Mouse (Mus musculus): ENCODE measurements around the gene Uts2b. TPM values are rescaled to one million over a fixed set of nuclear protein-coding genes. Genes with fewer than 3 reads are reported as not detected.

Uts2b gene
- total RNA-seq (2021): not detected
- long read RNA-seq, experiment 1: 0 reads
- long read RNA-seq, experiment 2: 0 reads

DNA sequence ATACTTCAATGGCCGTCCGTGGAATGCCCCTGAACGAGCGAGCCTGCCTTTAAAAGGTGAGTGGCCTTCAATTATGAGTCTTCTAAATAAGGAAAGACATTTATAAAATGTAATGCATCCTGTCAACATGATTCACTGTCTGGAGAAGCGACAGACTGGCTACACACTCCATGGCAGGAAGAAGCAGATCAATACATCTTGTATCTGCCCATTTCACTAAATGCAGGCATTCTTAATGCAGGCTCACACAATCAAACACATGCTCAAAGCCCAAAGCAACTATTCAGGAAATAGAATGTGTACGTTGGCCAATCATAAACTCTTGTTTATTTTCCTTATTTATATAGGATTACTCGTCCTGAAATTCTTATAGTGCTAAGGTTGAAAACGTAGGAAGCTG, at the start of gene Uts2b:
TSS of gene Uts2b (minus strand) at position 49 of the 400 bp plus-strand sequence.
- intact Hi-C loops (cut with DNase I): no loop called here
- DNase-seq: no peak

DNA sequence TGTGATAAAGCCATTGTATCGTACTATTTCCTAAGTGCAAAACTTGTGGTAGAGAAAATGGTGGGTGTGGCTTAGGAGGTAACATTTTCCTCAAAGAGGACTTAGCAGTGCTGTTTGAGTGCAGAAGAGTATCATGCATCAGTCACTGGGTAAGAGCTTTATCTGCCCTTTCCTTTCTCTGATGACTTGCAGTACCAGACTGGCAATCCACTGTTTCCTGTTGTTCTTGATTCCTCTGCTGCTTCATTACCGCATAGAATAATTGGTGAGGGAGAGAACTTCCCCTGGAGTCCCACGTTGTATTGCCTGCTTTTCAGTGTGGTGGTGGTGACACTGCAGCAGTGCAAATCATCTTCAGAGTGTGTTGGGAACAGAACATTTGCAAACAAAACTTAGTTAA, 47.6 kb upstream of the Uts2b start:
- no peak for DNase-seq
- intact Hi-C loops (cut with DNase I): no loop called here

DNA sequence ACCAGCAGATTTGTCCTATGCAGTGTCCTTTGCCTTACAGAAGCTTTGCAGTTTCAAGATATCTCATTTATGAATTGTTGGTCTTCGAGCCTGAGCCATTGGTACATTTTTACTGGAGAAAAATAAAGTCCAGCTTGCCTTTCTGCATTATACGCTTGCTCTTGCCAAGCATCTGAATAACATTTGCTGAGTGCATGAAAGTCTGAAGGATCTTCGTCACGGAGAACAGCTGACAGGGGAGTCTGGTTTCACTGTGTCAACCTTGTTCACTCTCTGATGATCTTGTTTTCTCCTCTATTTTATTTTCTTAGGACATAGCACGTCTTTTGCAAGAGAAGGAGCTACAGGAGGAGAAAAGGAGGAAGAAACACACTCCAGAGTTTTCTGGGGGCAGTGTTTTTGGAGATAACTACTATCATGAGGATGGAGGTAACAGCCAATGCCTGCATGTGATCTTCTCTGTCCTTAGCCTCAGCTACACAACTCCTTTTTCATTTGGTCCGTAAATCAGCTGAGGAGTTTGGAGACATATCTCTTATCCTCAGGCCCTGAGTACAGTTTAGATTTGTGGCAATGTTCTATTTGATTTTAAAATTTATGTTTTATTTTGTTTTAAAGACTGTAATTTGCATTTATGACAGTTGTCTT, 47.0 kb upstream of the Uts2b start:
- intact Hi-C loops (cut with DNase I): no loop called here
- DNase-seq: no peak

DNA sequence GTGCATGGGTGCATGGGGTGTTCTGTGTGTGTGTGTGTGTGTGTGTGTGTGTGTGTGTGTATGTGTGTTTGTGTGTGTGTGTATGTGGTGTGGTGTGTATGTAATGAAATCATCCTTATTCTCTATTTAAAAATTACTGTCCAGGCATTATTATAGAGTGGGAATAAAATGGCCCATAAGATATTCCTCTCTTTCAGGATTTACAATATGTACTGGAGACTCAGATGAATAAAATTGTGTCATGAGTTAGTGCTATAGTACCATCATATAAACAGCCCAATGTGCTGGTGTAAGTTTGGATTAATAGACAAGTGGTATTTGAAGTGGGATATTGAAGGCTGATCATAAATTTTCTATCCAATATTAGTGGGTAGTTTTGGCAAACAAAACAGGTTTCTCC, 34.1 kb upstream of the Uts2b start:
- intact Hi-C loops (cut with DNase I): no loop called here
- DNase-seq: no peak

DNA sequence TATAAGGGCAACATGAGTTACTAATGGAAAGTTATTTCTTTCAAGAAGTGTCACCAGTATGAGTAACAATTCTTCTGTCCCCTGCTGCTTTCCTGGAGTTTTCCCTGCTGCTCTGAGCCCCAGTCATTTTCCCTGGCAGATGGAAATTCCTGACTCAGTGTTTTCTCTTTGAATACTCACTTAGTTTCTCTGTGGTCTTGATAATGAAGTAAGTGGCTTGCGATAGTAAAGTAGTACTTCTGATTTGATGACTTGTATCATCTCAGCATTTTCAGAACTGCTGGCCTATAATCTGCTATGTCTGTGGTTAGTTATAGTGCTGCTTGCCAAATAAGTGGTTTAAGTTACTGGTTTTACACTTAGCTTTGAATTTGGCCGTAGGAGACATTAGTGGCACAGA, 31.5 kb upstream of the Uts2b start:
- intact Hi-C loops (cut with DNase I): no loop called here
- no peak for DNase-seq

DNA sequence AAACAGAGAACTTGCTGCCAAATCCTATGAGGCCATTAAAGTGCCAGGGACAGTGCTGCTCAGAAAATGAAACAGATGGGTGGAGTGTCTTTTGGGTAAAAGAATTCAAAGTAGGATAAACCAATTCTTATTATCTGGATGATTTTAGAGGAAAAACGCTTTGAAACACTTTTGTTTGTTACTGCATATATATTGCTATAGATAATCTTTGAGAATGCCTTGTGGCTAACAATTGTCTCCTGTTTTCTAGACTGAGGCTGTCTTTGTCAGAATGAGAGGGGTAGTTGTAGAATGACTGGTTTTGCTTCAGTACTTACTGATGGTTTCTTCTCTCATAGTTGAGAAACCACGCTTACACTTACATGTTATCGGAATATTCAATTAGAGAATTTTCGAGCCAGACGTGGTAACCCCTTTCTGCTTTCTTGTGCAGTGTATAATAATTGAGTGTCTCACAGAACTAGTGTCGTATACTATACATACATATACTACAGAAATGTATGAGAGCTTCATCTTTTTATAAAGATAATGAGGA, 29.7 kb upstream of the Uts2b start:
- intact Hi-C loops (cut with DNase I): no loop called here
- no peak for DNase-seq

DNA sequence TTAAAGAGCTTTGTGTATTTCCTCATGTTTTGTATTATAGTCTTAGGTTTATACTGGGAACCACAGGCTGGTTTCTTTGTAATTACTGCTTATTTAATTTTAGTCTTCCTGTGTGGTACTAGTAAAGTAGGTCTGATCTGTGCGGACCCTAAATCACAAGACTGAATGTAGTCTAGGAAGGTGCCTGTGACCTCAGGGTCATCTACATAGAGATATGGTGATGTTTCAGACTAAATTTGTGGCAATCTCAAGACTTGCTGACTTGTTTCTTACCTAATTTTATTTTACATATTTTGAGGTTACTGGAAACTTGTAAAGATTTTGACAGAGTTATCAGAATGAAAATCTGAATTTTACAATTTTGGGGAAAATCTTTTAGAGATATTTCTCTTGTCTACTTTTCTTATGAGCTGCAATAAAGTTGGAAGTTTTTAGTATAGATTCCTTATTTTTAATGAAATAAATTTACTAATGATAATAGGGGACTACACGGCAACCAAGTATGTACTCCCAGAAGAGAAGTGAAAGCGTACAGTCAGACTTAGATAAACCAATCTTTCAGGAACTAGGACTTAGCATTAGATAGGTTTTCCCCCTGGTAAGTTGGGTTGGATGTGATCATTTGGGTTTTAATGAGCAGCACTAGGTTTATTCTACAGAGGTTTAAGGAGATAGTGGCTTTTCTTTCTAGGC, 29.1 kb upstream of the Uts2b start:
- intact Hi-C loops (cut with DNase I): no loop called here

DNA sequence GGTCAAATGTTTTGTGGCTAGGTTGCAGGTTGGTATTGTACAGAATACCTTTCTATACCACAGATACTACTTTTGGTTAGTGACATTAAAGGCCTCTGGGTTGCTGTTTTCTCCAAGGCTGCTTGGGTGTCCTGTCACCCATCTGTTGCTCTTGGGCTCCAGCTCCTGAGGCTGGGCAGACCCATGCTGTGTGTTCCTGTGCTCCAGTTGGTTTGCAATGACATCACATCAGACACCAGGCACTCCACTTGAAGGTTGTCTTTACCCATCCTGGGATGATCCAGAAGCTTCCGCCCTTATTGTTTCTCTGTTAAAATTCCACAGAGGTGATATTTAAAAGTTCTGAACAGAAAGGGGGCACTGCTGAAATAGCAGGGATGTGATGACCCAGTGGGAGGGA, 26.9 kb upstream of the Uts2b start:
- intact Hi-C loops (cut with DNase I): no loop called here
- DNase-seq: no peak

More for the DNA sequence above, 29.1 kb upstream of the Uts2b start:
- no peak for DNase-seq

DNA sequence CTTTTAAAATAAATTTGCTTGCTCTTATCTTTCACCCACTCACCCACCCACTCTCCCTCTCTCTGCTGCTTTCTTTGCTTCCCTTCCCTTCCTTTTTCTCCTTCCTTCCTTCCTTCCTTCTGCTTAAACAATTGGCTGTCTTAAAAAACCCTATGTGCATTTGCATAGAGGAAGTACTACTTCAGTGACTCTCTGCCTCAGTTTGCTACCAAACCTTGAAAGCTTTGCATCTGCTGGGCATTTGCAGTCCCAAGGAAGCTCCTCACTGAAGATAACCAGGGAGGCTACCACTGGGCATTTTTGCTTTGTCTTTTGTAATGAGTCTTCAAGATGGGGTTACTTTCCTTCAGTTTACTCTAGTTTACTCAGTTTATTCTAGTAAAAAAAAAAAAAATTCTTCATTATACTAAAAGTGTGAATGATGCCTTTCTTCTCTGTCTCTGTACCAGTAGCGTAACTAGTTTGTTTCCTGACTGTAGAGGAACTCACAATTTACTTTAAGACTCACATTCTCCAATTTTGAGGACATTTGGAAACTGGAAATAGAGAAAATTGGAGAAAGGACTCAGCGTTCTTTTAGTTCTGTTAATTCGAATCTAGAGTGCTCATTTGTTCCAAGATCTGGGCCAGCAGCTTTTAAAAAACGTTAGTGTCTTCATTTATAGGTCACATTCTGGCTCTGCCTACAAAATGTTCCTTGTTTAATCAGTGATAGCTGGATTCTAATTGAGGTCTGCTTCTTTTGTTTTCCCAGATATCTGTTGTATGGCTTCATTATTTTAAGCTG, 25.4 kb upstream of the Uts2b start:
- no peak for DNase-seq
- intact Hi-C loops (cut with DNase I): no loop called here

DNA sequence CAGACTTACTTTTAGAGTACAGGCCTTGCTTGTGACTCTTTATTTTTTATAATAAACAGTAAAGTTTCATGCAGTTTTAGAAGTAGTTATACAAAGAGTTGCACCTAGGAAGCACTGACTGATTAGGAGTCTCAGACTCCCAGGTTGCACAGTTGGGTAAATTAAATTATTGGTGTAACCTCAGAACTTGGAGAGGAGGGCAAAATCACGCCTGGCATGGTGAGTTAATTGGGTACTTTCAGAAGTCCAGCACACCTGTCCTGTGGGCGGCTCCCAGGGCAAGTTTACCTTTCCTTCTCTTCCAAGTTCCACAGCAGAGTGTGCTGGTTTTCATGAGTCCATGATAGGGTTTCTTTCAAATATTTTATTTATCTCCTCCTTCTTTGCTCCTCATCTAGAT, 21.8 kb upstream of the Uts2b start:
- intact Hi-C loops (cut with DNase I): no loop called here
- no peak for DNase-seq

DNA sequence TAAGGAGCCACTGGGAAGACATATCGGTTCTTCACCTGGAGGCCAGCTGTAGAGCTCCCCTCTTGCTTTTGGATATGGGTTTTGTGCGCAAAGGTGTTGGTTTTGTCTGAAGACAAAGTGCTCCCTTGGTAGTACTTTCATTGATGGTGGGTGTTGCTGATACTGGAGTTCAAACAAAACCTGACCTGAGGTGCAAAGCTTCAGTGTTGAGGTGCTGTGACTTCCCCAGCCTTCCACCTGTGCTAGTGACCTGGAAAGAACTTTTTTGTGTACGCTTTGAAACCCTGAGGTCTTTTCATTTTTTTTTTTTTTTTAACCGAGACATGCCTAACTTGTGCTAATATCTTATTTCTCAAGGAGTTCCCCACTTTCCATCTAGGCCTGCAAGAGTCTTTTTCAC, 20.3 kb upstream of the Uts2b start:
- no peak for DNase-seq
- intact Hi-C loops (cut with DNase I): no loop called here

DNA sequence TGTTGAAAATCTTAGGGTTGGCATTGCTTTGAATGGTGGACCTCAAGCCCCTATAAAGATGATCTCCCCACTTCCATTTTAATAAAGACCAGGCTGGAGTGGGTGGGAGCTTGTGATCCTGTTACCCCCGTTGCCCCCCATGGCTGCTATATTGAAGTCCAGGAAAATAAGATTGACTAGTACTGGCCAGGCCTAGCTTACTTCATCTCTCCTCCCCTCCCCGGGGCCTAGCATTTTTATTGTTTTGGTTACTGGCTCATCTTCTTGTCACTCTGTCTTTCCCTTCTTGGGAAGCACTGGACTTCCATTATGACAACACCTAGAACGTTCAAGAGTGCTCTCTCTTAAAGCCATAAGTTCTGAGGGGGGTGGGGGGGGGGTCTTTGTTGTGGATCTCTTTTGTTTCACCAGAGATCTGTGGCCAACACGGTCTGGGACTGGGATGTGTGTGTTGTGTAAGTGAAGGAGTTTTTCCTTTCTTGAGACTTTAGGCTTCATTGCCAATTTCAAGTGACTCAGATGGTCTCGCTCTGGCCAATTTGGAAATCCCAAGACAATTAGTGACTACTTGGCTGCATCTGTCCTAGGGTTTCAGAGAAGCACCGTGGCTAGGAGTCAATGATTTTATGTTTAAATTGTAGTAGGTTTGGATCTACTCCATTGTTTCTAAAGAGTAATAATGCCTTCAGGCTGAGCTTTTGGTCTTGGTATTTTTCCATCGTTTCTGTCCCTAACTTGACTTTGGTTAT, 19.7 kb upstream of the Uts2b start:
- DNase-seq: no peak
- intact Hi-C loops (cut with DNase I): loop anchor here (10.0 kb wide), 1 partner anchor 45 kb away; no protein-coding TSS in a partner anchor

DNA sequence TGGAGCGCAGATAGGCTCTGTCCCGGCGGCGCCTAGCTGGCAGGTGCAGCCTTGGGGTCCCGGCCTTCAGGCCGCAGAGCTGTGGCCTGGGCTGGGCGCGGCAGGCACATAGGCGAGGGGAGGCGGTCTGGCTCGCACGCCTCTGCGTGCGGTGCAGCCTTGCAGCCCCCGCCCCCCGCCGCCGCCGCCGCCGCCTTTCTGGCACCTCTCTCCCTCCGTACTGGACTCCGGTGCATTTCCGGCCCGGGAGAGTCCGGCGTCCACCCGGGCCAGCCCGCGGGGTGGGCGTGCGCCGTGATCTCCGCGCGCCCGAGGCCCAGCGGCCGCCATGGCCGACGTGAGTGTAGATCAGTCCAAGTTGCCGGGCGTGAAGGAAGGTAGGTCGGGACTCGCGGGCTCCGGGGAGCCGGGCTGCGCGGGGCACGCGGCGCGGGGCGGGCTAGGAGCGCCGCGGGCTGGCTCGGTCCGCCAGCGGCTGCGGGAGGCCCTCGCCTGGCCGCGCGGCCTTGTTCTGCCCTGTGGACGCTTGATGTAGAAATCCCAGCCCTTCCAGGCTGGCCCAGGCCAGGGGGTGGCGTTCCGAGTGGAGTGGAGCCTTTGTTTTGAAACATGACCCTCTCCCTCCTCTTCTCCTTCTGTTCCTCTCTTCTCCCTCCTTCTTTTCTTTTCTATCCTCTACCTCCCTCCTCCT, 18.9 kb upstream of the Uts2b start, which contains the start of gene Ccdc50:
TSS of gene Ccdc50 (plus strand) at position 109 of the 691 bp plus-strand sequence.
- intact Hi-C loops (cut with DNase I): loop anchor here (10.0 kb wide), 1 partner anchor 46 kb away; no protein-coding TSS in a partner anchor
- DNase-seq: peak; percentile 74 to 75

DNA sequence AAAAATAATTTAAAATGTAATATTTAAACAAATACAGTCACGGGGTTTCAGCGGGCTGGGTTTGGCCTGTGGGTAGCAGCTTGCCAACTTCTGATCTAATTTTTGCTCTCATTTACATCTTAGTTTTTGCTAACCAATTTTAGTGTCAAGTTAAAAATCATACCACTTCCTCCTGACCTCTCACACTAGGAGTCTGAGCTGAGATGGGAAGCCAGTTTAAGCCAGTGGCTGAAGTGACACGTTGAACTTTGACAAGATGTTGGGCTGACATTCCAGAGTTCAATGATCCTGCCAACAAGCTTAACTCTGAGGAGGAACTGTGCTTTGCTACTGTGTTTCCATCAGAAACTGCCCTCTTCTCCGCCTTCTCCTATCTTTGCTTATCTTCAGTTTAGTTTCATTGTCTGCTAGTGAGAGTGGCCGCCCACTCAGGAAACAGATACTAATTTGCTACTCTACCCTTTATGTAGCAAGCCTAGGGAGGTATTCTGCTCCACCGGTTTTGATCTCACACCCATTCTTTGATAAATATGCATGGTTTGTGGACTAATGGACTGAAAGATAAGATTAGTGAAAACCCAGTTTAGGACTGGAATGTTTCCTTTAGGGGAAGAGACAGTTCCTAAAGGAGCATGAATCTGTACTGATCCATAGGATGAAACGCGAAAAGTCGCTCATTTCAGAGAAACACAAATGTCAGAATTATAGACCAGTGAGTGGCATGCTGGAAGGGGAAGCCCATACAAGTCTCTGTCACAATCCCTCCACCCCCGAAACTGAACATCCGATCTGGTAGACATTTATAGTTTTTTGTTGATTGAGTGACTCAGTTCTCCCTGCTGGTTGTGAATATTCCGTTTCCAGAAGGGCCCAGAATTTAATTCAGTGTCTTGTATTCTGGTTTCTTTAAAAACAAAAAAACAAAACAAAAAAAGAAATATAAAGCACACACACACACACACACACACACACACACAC, 17.9 kb upstream of the Uts2b start:
- intact Hi-C loops (cut with DNase I): loop anchor here (10.0 kb wide), 1 partner anchor 47 kb away; no protein-coding TSS in a partner anchor
- DNase-seq: no peak

DNA sequence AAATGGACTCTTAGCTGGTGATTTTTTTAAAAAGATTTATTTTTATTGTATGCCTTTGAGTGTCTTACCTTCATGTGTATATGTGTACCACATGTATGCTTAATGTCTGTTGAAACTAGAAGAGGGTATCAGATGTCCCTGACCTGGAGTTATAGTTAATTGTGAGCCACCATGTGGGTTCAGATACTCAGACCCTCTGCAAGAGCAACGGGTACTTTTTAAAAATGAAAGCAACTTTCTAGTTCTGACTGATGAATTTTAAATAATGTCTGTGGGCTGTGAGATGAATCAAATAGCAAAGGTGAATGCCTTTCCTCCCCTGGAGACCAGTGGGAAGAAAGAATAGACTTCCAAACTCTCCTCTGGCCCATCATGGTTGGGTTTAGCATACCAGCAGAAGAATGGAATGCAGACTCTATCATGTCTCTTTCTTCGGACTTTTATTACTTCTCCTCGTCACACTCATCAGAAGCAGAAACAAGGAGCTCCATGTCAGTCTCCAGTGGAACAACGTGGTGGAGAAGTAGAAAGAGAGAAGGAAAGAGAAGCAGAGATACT, 16.9 kb upstream of the Uts2b start:
- intact Hi-C loops (cut with DNase I): loop anchor here (10.0 kb wide), 1 partner anchor 48 kb away; no protein-coding TSS in a partner anchor
- DNase-seq: no peak

DNA sequence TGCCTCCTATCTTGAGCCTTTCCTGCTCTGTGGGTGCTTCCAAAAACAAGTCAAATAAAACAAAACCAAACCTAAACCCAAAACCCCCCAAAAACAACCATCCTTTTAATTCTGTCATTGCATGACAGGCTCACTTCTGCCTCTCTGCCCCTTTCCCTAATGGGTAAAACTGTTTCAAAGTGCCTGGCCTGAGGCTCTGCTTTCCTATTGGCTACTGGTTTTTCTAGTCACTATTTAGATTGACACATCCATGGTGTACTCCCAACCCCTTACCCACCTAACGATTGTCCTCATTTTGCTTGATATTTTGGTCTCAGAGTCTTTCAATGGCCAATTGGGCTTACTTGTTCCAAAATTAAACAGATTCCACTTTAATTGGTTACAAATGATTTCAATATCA, 15.6 kb upstream of the Uts2b start:
- intact Hi-C loops (cut with DNase I): loop anchor here (10.0 kb wide), 1 partner anchor 49 kb away; no protein-coding TSS in a partner anchor
- DNase-seq: no peak

DNA sequence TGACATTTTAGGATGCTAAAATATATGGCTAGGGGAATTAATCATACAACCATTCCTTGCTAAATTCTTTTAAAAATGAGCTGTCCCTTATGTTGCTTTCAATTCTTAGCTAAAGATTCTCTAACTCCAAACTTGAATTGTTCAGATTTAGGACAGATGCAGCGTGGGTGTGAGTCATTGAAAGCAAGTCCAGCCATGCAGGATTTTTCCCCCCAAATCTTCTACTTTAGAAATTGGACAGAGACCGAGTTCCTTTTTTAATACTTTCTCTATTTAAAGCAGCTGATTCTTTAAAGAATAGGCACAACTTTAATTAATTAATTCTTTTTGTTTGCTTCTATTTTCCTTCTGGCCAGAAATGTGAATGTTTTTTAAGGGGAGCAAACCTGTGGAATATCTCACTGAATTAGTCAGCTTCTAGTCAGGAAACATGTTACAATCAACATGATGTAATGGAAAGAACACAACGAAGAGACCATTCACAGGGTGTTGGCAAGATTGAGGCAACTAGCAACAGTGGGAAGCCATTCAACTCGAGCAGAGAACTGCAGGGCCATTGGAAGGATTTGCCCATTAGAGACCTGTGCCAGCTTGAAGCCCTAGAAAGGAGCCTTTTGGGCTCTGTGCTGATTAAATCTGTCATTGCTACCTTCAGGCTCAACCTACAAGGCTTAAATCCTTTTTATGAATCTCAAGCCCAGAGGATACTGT, 15.0 kb upstream of the Uts2b start:
- intact Hi-C loops (cut with DNase I): loop anchor here (10.0 kb wide), 1 partner anchor 50 kb away; no protein-coding TSS in a partner anchor
- DNase-seq: no peak
